Mouse (Mus musculus) embryonic facial prominence, embryonic 10.5 days (tissue): ENCODE data around the gene Pdlim5. TPM values are rescaled to one million over a fixed set of nuclear protein-coding genes. Genes with fewer than 3 reads are reported as not detected.

Experiments
- polyA plus RNA-seq: library from polyadenylated mRNA; unstranded; fragments of >200 nt; fragmentation: Nextera tagmentation; extraction: Ambion mirVana; gene quantifications from 2 replicates; pipeline ENCODE4 v1.2.1, GENCODE M21; 2016

Gene Pdlim5
- polyA plus RNA-seq, 1 experiment from 2014 or later = 17.2 TPM

Other genes with a start within 250 kb of the Pdlim5 start
- gene Bmpr1b, start 226.3 kb downstream of the Pdlim5 start, polyA plus RNA-seq = 10.3 and 14.1 TPM in 2 replicates
- not detected in 2 replicates for gene Gbp5, start 98.3 kb upstream of the Pdlim5 start, polyA plus RNA-seq
- 0.69 and 1.0 TPM in 2 replicates for gene Gbp7, start 134.6 kb upstream of the Pdlim5 start, polyA plus RNA-seq
- 0.21 and 0.39 TPM in 2 replicates for gene Gbp3, start 164.3 kb upstream of the Pdlim5 start, polyA plus RNA-seq
- not detected in 2 replicates for gene Gbp2b, start 199.2 kb upstream of the Pdlim5 start, polyA plus RNA-seq
- 0.06 and 0.10 TPM in 2 replicates for gene Gbp2, start 224.9 kb upstream of the Pdlim5 start, polyA plus RNA-seq